Mouse (Mus musculus) lung, embryonic 14.5 days (tissue): Measurements from ENCODE around the gene Rps21. TPM values are rescaled to one million over a fixed set of nuclear protein-coding genes. Genes with fewer than 3 reads are reported as not detected.

Source experiments
- ATAC-seq: fragments of 200-750 bp; cut with Nextera tagmentation; 2 replicates; pipeline ENCODE4 v1.8.0; 2017; ENCODE audit warnings: mild to moderate bottlenecking, moderate TSS enrichment, moderate library complexity; ENCODE audit not compliant: insufficient read depth
- DNase-seq: peaks from one replicate; pipeline ENCODE4 v3.0.0-alpha.2; 2015
- H3K27ac ChIP-seq: fragments of 300-500 bp; sonication (generic); 2 replicates; pipeline ENCODE4 v1.5.1; 2014; ENCODE audit warnings: low read depth, mild to moderate bottlenecking, moderate library complexity
- H3K27me3 ChIP-seq: fragments of 300-500 bp; sonication (generic); 2 replicates; pipeline ENCODE4 v1.6.1; 2014; ENCODE audit warnings: low read length, control low read depth; ENCODE audit not compliant: insufficient read depth
- H3K36me3 ChIP-seq: fragments of 300-500 bp; sonication (generic); 2 replicates; pipeline ENCODE4 v1.6.1; 2014; ENCODE audit warnings: control low read depth; ENCODE audit not compliant: insufficient read depth
- H3K4me1 ChIP-seq: fragments of 300-500 bp; sonication (generic); 2 replicates; pipeline ENCODE4 v1.6.1; 2014; ENCODE audit warnings: antibody characterized with exemption, control low read depth; ENCODE audit not compliant: insufficient read depth
- H3K4me2 ChIP-seq: fragments of 300-500 bp; sonication (generic); 2 replicates; pipeline ENCODE4 v1.6.1; 2014; ENCODE audit warnings: mild to moderate bottlenecking
- H3K4me3 ChIP-seq: fragments of 300-500 bp; sonication (generic); 2 replicates; pipeline ENCODE4 v1.5.1; 2014; ENCODE audit warnings: low read depth, low read length
- H3K9ac ChIP-seq: fragments of 300-500 bp; sonication (generic); 2 replicates; pipeline ENCODE4 v1.6.1; 2014
- H3K9me3 ChIP-seq: fragments of 300-500 bp; sonication (generic); 2 replicates; pipeline ENCODE4 v1.6.1; 2016; ENCODE audit warnings: low read depth, low read length, control low read depth
- CTCF ChIP-seq: IDR thresholded peaks from 2 replicates; pipeline ENCODE4 v1.5.1; 2016; ENCODE audit warnings: antibody characterized with exemption, low read depth
- WGBS: fragments of 180-500 bp; shearing (Covaris S2); extraction: QIAGEN DNeasy Blood & Tissue Kit; methylation state at CpG from one replicate; pipeline ENCODE4 v1.1.7; 2014; 5-methylcytosine and 5-hydroxymethylcytosine counted together
- polyA plus RNA-seq: library from polyadenylated mRNA; unstranded; fragments of >200 nt; fragmentation: Nextera tagmentation; extraction: Ambion mirVana; gene quantifications from 2 replicates; pipeline ENCODE4 v1.2.1, GENCODE M21; 2014

The Rps21 gene
- polyA plus RNA-seq, 1 experiment from 2014 or later: 630 TPM

DNA sequence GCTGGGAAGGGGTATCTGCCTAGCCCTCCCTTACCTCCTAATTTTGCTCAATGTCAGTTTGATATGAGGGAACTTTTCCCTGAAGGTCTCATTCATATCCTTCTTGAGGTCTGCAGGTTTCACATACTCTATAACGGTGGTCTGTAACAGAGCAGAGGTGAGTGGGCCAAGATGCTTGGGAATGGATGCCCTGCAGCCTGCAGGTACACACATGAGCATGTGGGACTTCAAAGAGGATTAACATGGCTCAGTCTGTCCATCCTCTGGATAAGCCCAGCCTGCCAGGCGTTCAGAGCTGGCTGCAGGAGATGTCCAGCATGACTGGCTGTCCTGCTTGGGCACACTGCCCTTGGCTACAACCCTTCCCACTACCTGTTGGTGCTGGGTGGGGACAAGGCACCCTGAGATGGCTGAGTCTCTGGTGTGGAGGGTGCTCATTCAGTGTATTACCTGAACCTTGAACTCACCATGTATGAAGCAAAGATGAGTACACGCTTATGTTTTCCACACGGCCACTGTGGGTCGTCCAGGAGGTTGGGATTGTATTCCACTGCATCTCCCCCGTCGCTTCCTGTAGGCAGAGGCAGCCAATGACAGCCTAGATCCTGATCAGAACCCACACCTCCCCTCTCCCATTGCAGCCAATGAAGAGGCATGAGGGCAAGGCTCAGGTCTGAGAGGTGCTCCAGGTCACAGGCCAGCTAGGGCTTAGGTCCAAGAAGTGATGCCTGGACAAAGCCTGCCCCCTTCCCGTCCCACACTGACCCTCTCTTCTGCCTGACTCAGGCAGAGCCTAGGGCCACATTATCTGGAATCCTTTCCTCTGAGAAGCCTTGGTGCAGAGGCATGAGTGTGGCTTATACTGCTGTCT lies 3.7 kb downstream of the Rps21 start:
- Histone ChIP-seq H3K4me2 (no peak overlapping the region), H3K9ac (no peak overlapping the region), H3K27me3 (no peaks in the 10 kb centered on the region), H3K4me1 (peaks cover 6% of the 10 kb centered on the region; the same call in 1 of the 2 replicates), H3K4me3 (no peak overlapping the region), H3K9me3 (no peaks in the 10 kb centered on the region), H3K27ac (no peak overlapping the region), H3K36me3 (peaks cover 67% of the 10 kb centered on the region)
- DNase-seq (no peak), ATAC-seq (no peak)
- TF ChIP-seq CTCF: no peak
- WGBS: 48% methylated on average over 8 of the region's 8 CpGs

DNA sequence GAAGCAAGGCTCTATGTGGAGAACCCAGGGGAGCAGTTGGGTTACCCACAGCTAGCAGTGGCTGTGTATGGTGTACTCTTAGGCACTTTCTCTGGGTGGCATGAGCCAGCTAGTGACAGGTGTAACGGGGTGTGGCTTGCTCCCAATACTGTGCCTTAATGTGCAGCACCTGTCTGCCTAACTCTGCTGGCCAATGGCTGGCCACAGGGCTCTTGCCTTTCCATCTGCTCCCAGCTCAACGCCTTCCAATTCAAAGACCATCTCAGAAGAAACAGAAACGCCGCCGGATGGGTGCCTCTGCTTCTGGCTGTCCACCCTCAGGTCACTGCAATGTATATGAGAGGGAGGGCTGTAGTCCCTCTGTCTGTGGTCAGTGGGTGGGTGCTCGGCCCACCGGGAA lies 4.7 kb downstream of the Rps21 start:
- no peak overlapping the region for H3K4me3 ChIP-seq
- H3K27ac ChIP-seq: no peak overlapping the region
- WGBS: 86% methylated on average over 7 of the region's 7 CpGs
- no peak overlapping the region for H3K9ac ChIP-seq
- peaks cover 4% of the 10 kb centered on the region; the same call in 1 of the 2 replicates for H3K4me1 ChIP-seq
- H3K27me3 ChIP-seq: no peaks in the 10 kb centered on the region
- peaks cover 76% of the 10 kb centered on the region for H3K36me3 ChIP-seq
- no peak for TF ChIP-seq CTCF
- H3K4me2 ChIP-seq: no peak overlapping the region
- ATAC-seq: no peak
- no peaks in the 10 kb centered on the region for H3K9me3 ChIP-seq
- no peak for DNase-seq

DNA sequence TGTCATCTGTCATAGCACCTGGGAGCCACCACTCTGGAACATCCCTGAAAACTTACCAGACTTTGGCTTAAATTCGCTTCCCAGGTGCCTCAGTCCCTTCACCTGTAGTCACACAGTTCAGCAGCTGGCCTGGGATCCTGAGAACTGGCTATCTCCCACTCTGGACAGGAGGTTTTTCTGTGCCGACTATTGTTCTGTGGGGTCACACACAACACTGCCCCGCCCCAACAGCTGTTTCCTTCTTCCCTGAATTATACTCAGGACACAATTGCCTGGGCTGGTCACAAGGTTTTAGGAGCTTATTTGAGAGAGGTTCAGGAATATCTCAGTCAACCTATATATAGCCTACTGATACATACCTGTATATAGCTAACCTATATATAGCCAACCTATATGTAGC lies 5.3 kb downstream of the Rps21 start:
- WGBS: 69% methylated on average over 3 of the region's 3 CpGs
- no peak overlapping the region for H3K27ac ChIP-seq
- no peak overlapping the region for H3K4me3 ChIP-seq
- peak; percentile 42 for DNase-seq
- H3K36me3 ChIP-seq: peaks cover 78% of the 10 kb centered on the region
- H3K27me3 ChIP-seq: no peaks in the 10 kb centered on the region
- ATAC-seq: no peak
- no peak overlapping the region for H3K9ac ChIP-seq
- TF ChIP-seq CTCF: no peak
- no peaks in the 10 kb centered on the region for H3K9me3 ChIP-seq
- H3K4me2 ChIP-seq: no peak overlapping the region
- H3K4me1 ChIP-seq: peaks cover 4% of the 10 kb centered on the region; the same call in 1 of the 2 replicates

DNA sequence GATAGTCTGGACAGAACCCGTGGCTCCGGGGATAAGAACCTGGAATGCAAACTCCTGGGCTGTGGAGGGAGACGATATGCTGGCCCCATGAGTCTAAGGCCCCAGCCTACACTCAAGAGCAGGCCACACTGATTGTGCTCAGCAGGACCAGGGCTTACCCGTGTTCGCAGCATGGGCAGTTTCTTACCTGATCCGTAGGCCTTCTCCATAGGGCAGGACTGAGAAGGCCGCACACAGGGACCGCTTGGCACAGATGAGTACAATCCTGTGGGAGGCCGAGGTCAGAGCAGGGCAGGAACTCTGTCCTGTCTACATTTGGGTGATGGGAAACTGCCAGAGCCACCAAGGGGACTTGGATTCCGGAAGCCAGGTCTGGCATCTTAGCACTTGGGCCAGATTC lies 5.7 kb downstream of the Rps21 start:
- DNase-seq (no peak), ATAC-seq (no peak)
- Histone ChIP-seq H3K9ac (no peak overlapping the region), H3K9me3 (no peaks in the 10 kb centered on the region), H3K4me2 (no peak overlapping the region), H3K4me1 (peaks cover 3% of the 10 kb centered on the region; the same call in 1 of the 2 replicates), H3K4me3 (no peak overlapping the region), H3K27me3 (no peaks in the 10 kb centered on the region), H3K36me3 (peaks cover 77% of the 10 kb centered on the region), H3K27ac (no peak overlapping the region)
- no peak for TF ChIP-seq CTCF
- WGBS: 82% methylated on average over 10 of the region's 10 CpGs

DNA sequence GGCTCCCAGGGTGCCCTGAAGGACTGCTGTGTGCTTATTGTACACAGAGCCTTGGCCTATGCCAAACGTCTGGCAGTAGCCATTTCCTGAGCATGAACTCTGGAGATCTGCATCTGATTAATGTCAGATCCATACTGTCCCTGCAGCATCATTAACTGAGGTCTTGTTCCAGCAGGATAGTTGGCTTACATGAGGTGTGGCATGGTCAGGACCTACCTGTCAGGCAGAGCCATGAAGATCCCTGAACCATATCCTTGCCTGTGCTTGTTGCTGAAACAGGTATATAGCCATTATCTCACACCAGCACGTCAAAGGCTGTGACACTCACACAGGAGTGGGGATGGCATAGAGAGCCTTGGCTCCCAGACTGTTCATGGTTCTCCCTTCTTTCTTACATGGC lies 10.8 kb downstream of the Rps21 start:
- Histone ChIP-seq H3K27me3 (no peaks in the 10 kb centered on the region), H3K4me3 (no peak overlapping the region), H3K4me1 (no peaks in the 10 kb centered on the region), H3K9ac (no peak overlapping the region), H3K27ac (no peak overlapping the region), H3K4me2 (no peak overlapping the region), H3K9me3 (no peaks in the 10 kb centered on the region), H3K36me3 (peaks cover 50% of the 10 kb centered on the region)
- TF ChIP-seq CTCF: no peak
- no peak for ATAC-seq
- DNase-seq: no peak
- WGBS: 56% methylated on average over 2 of the region's 2 CpGs

DNA sequence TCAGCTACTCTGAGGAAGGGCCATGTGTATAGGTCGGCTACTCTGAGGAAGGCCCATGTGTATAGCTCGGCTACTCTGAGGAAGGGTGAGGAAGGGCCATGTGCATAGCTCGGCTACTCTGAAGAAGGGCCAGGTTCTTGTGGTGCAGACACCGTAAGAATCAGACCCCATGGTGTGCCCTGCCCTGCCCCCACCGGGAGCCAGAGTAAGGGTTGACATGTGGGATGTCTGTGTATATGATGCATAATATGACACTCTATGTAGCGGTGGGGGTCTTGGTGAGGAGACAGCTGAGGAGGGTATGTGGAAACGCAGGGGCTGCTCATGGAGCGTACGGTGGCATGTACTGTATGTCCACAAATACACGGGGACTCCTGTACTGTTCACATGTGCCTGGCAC lies 12.2 kb downstream of the Rps21 start:
- Histone ChIP-seq H3K4me1 (peaks cover 2% of the 10 kb centered on the region; the same call in 1 of the 2 replicates), H3K4me2 (no peak overlapping the region), H3K27me3 (no peaks in the 10 kb centered on the region), H3K9ac (no peak overlapping the region), H3K36me3 (peaks cover 39% of the 10 kb centered on the region), H3K9me3 (no peaks in the 10 kb centered on the region), H3K4me3 (no peak overlapping the region), H3K27ac (no peak overlapping the region)
- TF ChIP-seq CTCF: no peak
- 90% methylated on average over 10 of the region's 10 CpGs for WGBS
- DNase-seq (no peak), ATAC-seq (no peak)

DNA sequence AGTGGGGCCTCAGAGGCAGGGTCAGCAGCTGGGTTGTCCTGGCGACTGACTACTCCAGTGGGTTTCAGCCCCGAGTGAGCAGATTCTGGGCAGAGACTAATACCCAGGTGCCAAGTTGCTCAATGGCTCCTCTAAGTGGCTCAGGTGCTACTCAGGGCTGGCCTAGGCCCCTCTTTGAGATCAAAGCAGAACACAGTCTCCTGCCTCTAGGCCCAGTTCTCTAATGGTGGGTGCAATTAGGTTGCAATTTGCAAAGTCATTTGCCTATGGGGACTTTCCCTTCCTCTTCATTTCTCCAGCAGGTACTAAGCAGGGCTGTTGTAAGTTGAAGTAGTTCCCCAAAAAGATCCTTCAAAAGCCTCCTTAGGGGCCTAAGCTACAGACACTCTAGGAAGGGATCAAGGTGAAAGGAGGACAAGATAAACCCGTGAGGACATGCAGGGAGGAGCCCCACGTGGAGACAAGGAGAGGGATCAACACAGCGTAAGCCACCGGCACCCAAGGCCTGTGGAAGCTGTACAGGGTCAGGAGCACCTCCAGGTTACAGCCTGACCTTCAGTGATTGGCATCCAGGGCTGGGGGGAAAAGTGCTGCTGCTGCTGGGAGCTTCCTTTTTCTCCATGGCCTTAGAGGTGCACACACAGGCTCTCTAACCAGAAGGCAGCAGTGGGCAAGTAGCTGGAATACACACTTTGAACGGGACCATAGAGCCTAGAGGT lies 13.5 kb downstream of the Rps21 start:
- Histone ChIP-seq H3K9ac (no peak overlapping the region; the same call in 1 of the 2 replicates), H3K9me3 (no peaks in the 10 kb centered on the region), H3K36me3 (peaks cover 34% of the 10 kb centered on the region), H3K4me2 (no peak overlapping the region), H3K4me3 (no peak overlapping the region), H3K27ac (no peak overlapping the region), H3K4me1 (peaks cover 2% of the 10 kb centered on the region; the same call in 1 of the 2 replicates), H3K27me3 (no peaks in the 10 kb centered on the region)
- DNase-seq: no peak
- 59% methylated on average over 7 of the region's 7 CpGs for WGBS
- ATAC-seq: no peak
- TF ChIP-seq CTCF: no peak
